ENCODE assay signal across 9 mouse cellular contexts in genomic region chr2:170469616-170470308, GRCm38 (mm10). TPM values are rescaled to one million over a fixed set of nuclear protein-coding genes. Genes with fewer than 3 reads are reported as not detected.
A peak's percentile ranks its signal among the peaks of the same experiment; 100 is the strongest.
DNase-seq lines count a peak whose midpoint lies in the region; ATAC-seq lines count a peak whose summit lies in the region.
"Had no signal": no experiment of that assay in that cellular context is flagged by ENCODE, and none has a peak within 500 bp of the region (broad histone marks: within the 10 kb centered on the region; RNA-seq: fewer than 3 reads in every experiment).

No protein-coding gene starts in this region.

- H3K9ac ChIP-seq in limb, embryonic 11.5 days (ENCODE audit: low read length) = no peak overlapping the region
- H3K9ac ChIP-seq in intestine, embryonic 14.5 days (ENCODE audit: low read length) = no peak overlapping the region
- H3K9ac ChIP-seq: liver, embryonic 15.5 days had no signal

- H3K9me3 ChIP-seq in limb, embryonic 11.5 days (ENCODE audit: control insufficient read depth, low read length) = no peaks in the 10 kb centered on the region
- no peaks in the 10 kb centered on the region for H3K9me3 ChIP-seq in limb, embryonic 10.5 days (replicated peaks)
- H3K9me3 ChIP-seq in intestine, embryonic 14.5 days (ENCODE audit: control insufficient read depth, low read length) = no peaks in the 10 kb centered on the region
- H3K9me3 ChIP-seq: liver, embryonic 15.5 days had no signal

- peaks cover 2% of the 10 kb centered on the region; the same call in 1 of the 2 replicates for H3K4me1 ChIP-seq in limb, embryonic 11.5 days (ENCODE audit: control insufficient read depth, insufficient read depth, low read length)
- H3K4me1 ChIP-seq in limb, embryonic 10.5 days = peaks cover 14% of the 10 kb centered on the region
- H3K4me1 ChIP-seq in intestine, embryonic 14.5 days (replicated peaks; ENCODE audit: control insufficient read depth, insufficient read depth, low read length) = no peaks in the 10 kb centered on the region

- no peaks in the 10 kb centered on the region for H3K36me3 ChIP-seq in limb, embryonic 11.5 days (ENCODE audit: control insufficient read depth, insufficient read depth, low read length)
- H3K36me3 ChIP-seq in limb, embryonic 10.5 days = no peaks in the 10 kb centered on the region
- H3K36me3 ChIP-seq in intestine, embryonic 14.5 days (ENCODE audit: control insufficient read depth, insufficient read depth, low read length) = no peaks in the 10 kb centered on the region
- H3K36me3 ChIP-seq: liver, embryonic 15.5 days had no signal

- no peak for ATAC-seq in limb, embryonic 11.5 days (ENCODE audit: insufficient number of reproducible peaks, low FRiP score, low TSS enrichment, low read depth)
- ATAC-seq in intestine, embryonic 14.5 days (replicated peaks; ENCODE audit: low FRiP score, low TSS enrichment, low read depth) = no peak; the same call in 1 of the 2 replicates
- ATAC-seq in CD4-positive, CD25-positive, alpha-beta regulatory T cell, adult 4 months = no peak

- WGBS in limb, embryonic 11.5 days = 15% methylated on average over 10 of the region's 10 CpGs
- 15% methylated on average over 10 of the region's 10 CpGs for WGBS in limb, embryonic 10.5 days
- 11% methylated on average over 10 of the region's 10 CpGs for WGBS in intestine, embryonic 14.5 days

- H3K27me3 ChIP-seq in limb, embryonic 11.5 days (ENCODE audit: control insufficient read depth, insufficient read depth, low read length) = no peaks in the 10 kb centered on the region
- 0 out of 2 replicates have a peak, but pooled peaks cover 18% of the 10 kb centered on the region for H3K27me3 ChIP-seq in limb, embryonic 10.5 days (ENCODE audit: low read depth, poor library complexity, severe bottlenecking)
- no peaks in the 10 kb centered on the region for H3K27me3 ChIP-seq in intestine, embryonic 14.5 days (replicated peaks; ENCODE audit: control insufficient read depth, insufficient read depth, low read length)
- H3K27me3 ChIP-seq: liver, embryonic 15.5 days had no signal

- no peak overlapping the region for H3K4me2 ChIP-seq in limb, embryonic 11.5 days (ENCODE audit: low read depth, severe bottlenecking)
- no peak overlapping the region for H3K4me2 ChIP-seq in intestine, embryonic 14.5 days (ENCODE audit: low read length)
- H3K4me2 ChIP-seq: liver, embryonic 15.5 days had no signal

- no peak overlapping the region for H3K4me3 ChIP-seq in limb, embryonic 11.5 days (ENCODE audit: low read depth, low read length)
- no peak overlapping the region for H3K4me3 ChIP-seq in limb, embryonic 10.5 days
- H3K4me3 ChIP-seq in intestine, embryonic 14.5 days (ENCODE audit: low read depth, low read length) = no peak overlapping the region
- H3K4me3 ChIP-seq: liver, embryonic 15.5 days had no signal

- H3K27ac ChIP-seq in limb, embryonic 11.5 days (replicated peaks; ENCODE audit: low read depth, low read length) = no peak overlapping the region
- H3K27ac ChIP-seq in limb, embryonic 10.5 days = no peak overlapping the region
- no peak overlapping the region for H3K27ac ChIP-seq in intestine, embryonic 14.5 days (ENCODE audit: low read depth)
- H3K27ac ChIP-seq: liver, embryonic 15.5 days had no signal

- DNase-seq in limb, embryonic 11.5 days (ENCODE audit: low spot score) = peak; percentile 33
- no peak for DNase-seq in limb, embryonic 10.5 days (ENCODE audit: low spot score)
- peak; percentile 26 for DNase-seq in WW6 (ENCODE audit: low read depth, low spot score)
- DNase-seq in fibroblast of lung, adult 2 months (ENCODE audit: low read depth) = peak; percentile 83
- DNase-seq in intestine, embryonic 14.5 days (ENCODE audit: low spot score) = peak; percentile 64
- peak; percentile 10 to 28 for DNase-seq in left cerebral cortex, adult 8-10 months (ENCODE audit: low spot score in 2 of 2)
- peak; percentile 36 for DNase-seq in right cerebral cortex, postnatal 14 days

RNA-seq across cellular contexts. Expression of gene Pfdn4, which starts 26.5 kb away (rescaled TPM):
- 102 and 107 TPM in 2 replicates for polyA plus RNA-seq in limb, embryonic 11.5 days (2014; fragmentation: Nextera tagmentation; extraction: Ambion mirVana)
- polyA plus RNA-seq in limb, embryonic 10.5 days (2016; fragmentation: Nextera tagmentation; extraction: Ambion mirVana) = 102 and 107 TPM in 2 replicates
- polyA plus RNA-seq in intestine, embryonic 14.5 days (2014; fragmentation: Nextera tagmentation; extraction: Ambion mirVana) = 68.1 and 77.6 TPM in 2 replicates
- total RNA-seq in left cerebral cortex, adult 8-10 months (2022) = 10 to 100 TPM; 21.4 to 32.9 (median 29.2) TPM
- polyA plus RNA-seq in CD4-positive, CD25-positive, alpha-beta regulatory T cell, adult 4 months (2017; shearing (Covaris generic)) = 10 to 100 TPM; 40.0 to 52.4 TPM

RNA-seq across cellular contexts. Expression of gene Cyp24a1, which starts 27.2 kb away (rescaled TPM):
- polyA plus RNA-seq in limb, embryonic 11.5 days (2014; fragmentation: Nextera tagmentation; extraction: Ambion mirVana) = not detected in 2 replicates
- polyA plus RNA-seq in limb, embryonic 10.5 days (2016; fragmentation: Nextera tagmentation; extraction: Ambion mirVana) = not detected in 2 replicates
- polyA plus RNA-seq in intestine, embryonic 14.5 days (2014; fragmentation: Nextera tagmentation; extraction: Ambion mirVana) = not detected in 2 replicates
- total RNA-seq in left cerebral cortex, adult 8-10 months (2022) = not detected
- not detected for polyA plus RNA-seq in CD4-positive, CD25-positive, alpha-beta regulatory T cell, adult 4 months (2017; shearing (Covaris generic))
- polyA plus RNA-seq: liver, embryonic 15.5 days had no signal

RNA-seq across cellular contexts. Expression of gene Bcas1, which starts 42.1 kb away (rescaled TPM):
- polyA plus RNA-seq in limb, embryonic 11.5 days (2014; fragmentation: Nextera tagmentation; extraction: Ambion mirVana) = 0.25 and 0.45 TPM in 2 replicates
- polyA plus RNA-seq in limb, embryonic 10.5 days (2016; fragmentation: Nextera tagmentation; extraction: Ambion mirVana) = 0.23 and 0.45 TPM in 2 replicates
- 1.8 and 1.9 TPM in 2 replicates for polyA plus RNA-seq in intestine, embryonic 14.5 days (2014; fragmentation: Nextera tagmentation; extraction: Ambion mirVana)
- 100 to 1,000 TPM in 1 of 4 experiments, 10 to 100 TPM in 3; 91.0 to 102 (median 94.4) TPM for total RNA-seq in left cerebral cortex, adult 8-10 months (2022)
- polyA plus RNA-seq in CD4-positive, CD25-positive, alpha-beta regulatory T cell, adult 4 months (2017; shearing (Covaris generic)) = 1 to 10 TPM; 5.1 to 8.0 TPM
